Mouse (Mus musculus) intestine, embryonic 15.5 days (tissue): ENCODE data around the gene Dtd2. TPM values are rescaled to one million over a fixed set of nuclear protein-coding genes. Genes with fewer than 3 reads are reported as not detected.
A peak's percentile ranks its signal among the peaks of the same experiment; 100 is the strongest.

ENCODE experiments used
- ATAC-seq: fragments of 200-750 bp; cut with Nextera tagmentation; 2 replicates; pipeline ENCODE4 v1.8.0; 2017; ENCODE audit warnings: moderate TSS enrichment, moderate library complexity
- H3K27ac ChIP-seq: fragments of 300-500 bp; sonication (generic); 2 replicates; pipeline ENCODE4 v1.5.1; 2015; ENCODE audit warnings: mild to moderate bottlenecking, inconsistent platforms
- H3K27me3 ChIP-seq: fragments of 300-500 bp; sonication (generic); replicated peaks from 2 replicates; pipeline ENCODE4 v1.6.1; 2015; ENCODE audit warnings: inconsistent platforms
- H3K36me3 ChIP-seq: fragments of 300-500 bp; sonication (generic); 2 replicates; pipeline ENCODE4 v1.6.1; 2015; ENCODE audit warnings: inconsistent platforms
- H3K4me1 ChIP-seq: fragments of 300-500 bp; sonication (generic); replicated peaks from 2 replicates; pipeline ENCODE4 v1.6.1; 2015; ENCODE audit warnings: inconsistent platforms
- H3K4me2 ChIP-seq: fragments of 300-500 bp; sonication (generic); replicated peaks from 2 replicates; pipeline ENCODE4 v1.6.1; 2015; ENCODE audit warnings: mild to moderate bottlenecking, inconsistent platforms
- H3K4me3 ChIP-seq: fragments of 300-500 bp; sonication (generic); replicated peaks from 2 replicates; pipeline ENCODE4 v1.5.1; 2015; ENCODE audit warnings: inconsistent platforms
- H3K9ac ChIP-seq: fragments of 300-500 bp; sonication (generic); 2 replicates; pipeline ENCODE4 v1.6.1; 2015; ENCODE audit warnings: inconsistent platforms
- H3K9me3 ChIP-seq: fragments of 300-500 bp; sonication (generic); 2 replicates; pipeline ENCODE4 v1.6.1; 2016; ENCODE audit warnings: inconsistent platforms
- WGBS: fragments of 180-500 bp; shearing (Covaris S2); methylation state at CpG from one replicate; pipeline ENCODE4 v1.1.7; 2015; 5-methylcytosine and 5-hydroxymethylcytosine counted together
- polyA plus RNA-seq: library from polyadenylated mRNA; unstranded; fragments of >200 nt; fragmentation: Nextera tagmentation; extraction: Ambion mirVana; gene quantifications from 2 replicates; pipeline ENCODE4 v1.2.1, GENCODE M21; 2015

Dtd2 gene
- polyA plus RNA-seq, 1 experiment from 2014 or later, result 24.8 TPM

DNA sequence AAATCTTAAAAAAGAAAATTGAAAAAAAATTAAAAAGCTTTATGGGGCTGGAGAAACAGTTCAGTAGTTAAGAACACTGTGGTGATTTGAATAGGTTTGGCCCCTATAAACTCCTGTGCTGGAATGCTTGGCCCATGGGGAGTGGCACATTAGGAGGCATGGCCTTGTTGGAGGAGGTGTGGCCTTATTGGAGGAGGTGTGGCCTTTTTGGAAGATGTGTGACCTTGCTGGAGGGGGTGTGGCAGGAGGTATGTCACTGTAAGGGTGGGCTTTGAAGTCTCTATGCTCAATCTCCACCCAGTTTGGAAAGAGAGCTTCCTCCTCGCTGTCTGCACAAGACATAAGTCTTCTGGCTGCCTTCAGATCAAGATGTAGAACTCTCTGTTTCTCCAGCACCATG, 31.9 kb downstream of the Dtd2 start:
- no peak overlapping the region for H3K9ac ChIP-seq
- WGBS, result 92% methylated on average over 1 of the region's 1 CpGs

GRCm38 (mm10) chr12:51972269-51973065, 33.8 kb downstream of the Dtd2 start:
- no peak for ATAC-seq
- H3K27me3 ChIP-seq, result no peaks in the 10 kb centered on the region
- H3K9me3 ChIP-seq, result no peaks in the 10 kb centered on the region
- 0 out of 2 replicates have a peak, but pooled peaks cover 2% of the 10 kb centered on the region for H3K4me1 ChIP-seq
- H3K36me3 ChIP-seq, result no peaks in the 10 kb centered on the region
- H3K4me3 ChIP-seq, result no peak overlapping the region
- no peak overlapping the region for H3K9ac ChIP-seq
- no peak overlapping the region for H3K4me2 ChIP-seq
- 91% methylated on average over 5 of the region's 5 CpGs for WGBS
- H3K27ac ChIP-seq, result no peak overlapping the region

More for the DNA sequence above, 31.9 kb downstream of the Dtd2 start:
- ATAC-seq, result no peak
- Histone ChIP-seq H3K27ac (no peak overlapping the region), H3K9me3 (no peaks in the 10 kb centered on the region), H3K36me3 (no peaks in the 10 kb centered on the region), H3K4me1 (0 out of 2 replicates have a peak, but pooled peaks cover 2% of the 10 kb centered on the region), H3K27me3 (no peaks in the 10 kb centered on the region), H3K4me2 (no peak overlapping the region), H3K4me3 (no peak overlapping the region)

GRCm38 (mm10) chr12:51971070-51971664, 35.1 kb downstream of the Dtd2 start, which contains the start of gene Heatr5a:
Gene Heatr5a (minus strand): TSS chr12:51971321.
- 0 out of 2 replicates have a peak, but pooled peaks cover 2% of the 10 kb centered on the region for H3K4me1 ChIP-seq
- H3K9me3 ChIP-seq, result no peaks in the 10 kb centered on the region
- H3K27ac ChIP-seq, result peak within 1 kb of the TSS; percentile 97
- WGBS, result under 1% methylated on average over 45 of the region's 53 CpGs
- peak within 1 kb of the TSS; percentile 48 for H3K4me2 ChIP-seq
- peak; percentile 97 for ATAC-seq
- H3K9ac ChIP-seq, result peak within 1 kb of the TSS; percentile 94
- H3K36me3 ChIP-seq, result no peaks in the 10 kb centered on the region
- no peaks in the 10 kb centered on the region for H3K27me3 ChIP-seq
- peak within 1 kb of the TSS; percentile 99 for H3K4me3 ChIP-seq

DNA sequence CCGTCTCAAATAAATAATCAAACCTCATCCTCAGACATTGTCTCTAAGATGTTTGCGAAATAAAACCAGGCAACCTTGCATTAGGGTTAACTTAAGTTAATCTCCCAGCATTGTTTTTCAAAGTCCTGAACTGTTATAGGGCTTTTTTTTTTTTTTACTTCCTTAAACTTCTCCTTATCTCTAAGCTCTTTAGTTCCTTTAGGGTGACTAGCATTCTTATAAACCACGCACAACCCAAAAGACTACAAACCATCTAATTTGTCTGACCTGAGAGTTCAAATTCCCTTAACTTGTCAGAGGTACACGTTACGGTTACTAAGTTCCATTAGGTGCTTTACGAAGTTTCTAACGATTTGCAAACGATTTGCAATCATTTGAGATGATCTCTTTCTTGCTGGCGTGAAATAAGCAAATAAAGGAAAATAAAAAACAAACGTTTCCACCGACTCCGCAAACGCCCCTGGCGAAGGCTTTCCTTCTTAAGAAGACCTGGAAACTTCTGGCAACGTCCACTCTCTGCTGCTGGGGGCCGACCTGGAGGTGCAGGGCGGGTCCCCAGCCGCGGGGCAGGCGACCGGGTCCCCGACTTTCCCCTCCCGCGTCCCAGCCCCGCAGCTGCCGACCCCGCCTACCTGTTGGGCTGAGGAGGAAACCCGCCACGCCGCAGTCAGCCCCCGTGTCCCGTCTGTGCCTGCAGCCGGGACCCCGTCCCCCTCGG, 35.8 kb downstream of the Dtd2 start:
- peak overlapping the region; percentile 99 for H3K4me3 ChIP-seq
- peak overlapping the region; percentile 94 for H3K9ac ChIP-seq
- no peaks in the 10 kb centered on the region for H3K9me3 ChIP-seq
- ATAC-seq, result no peak; the same call in 1 of the 2 replicates
- no peaks in the 10 kb centered on the region for H3K36me3 ChIP-seq
- H3K4me2 ChIP-seq, result peak overlapping the region; percentile 48
- no peaks in the 10 kb centered on the region for H3K27me3 ChIP-seq
- 2% methylated on average over 35 of the region's 35 CpGs for WGBS
- peak overlapping the region; percentile 97 for H3K27ac ChIP-seq
- 0 out of 2 replicates have a peak, but pooled peaks cover 2% of the 10 kb centered on the region for H3K4me1 ChIP-seq

GRCm38 (mm10) chr12:51969876-51970275, 36.4 kb downstream of the Dtd2 start:
- Histone ChIP-seq H3K36me3 (no peaks in the 10 kb centered on the region), H3K4me1 (0 out of 2 replicates have a peak, but pooled peaks cover 2% of the 10 kb centered on the region), H3K27me3 (no peaks in the 10 kb centered on the region), H3K4me2 (peak overlapping the region; percentile 48), H3K9me3 (no peaks in the 10 kb centered on the region), H3K9ac (no peak overlapping the region), H3K4me3 (peak overlapping the region; percentile 99), H3K27ac (no peak overlapping the region)
- ATAC-seq, result no peak
- WGBS, result 13% methylated on average over 7 of the region's 7 CpGs

DNA sequence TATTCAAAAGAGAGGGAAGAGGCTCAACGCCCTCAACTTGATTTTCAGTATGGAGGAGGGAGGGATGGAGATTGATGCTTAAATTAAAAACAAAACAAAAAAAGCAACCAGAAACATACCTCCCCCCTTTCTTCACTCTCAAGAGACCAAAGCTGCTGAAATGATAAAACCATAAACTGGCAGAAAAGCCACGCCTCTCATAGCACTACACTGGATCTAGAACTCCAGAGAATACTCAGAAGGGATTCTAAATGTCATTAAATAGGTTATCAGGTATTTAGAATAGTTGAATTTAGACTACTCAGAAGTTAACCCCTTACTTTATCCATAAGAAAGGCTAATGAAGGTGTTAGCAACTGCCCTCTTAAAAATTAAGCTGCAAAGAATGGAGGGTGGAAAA, 37.2 kb downstream of the Dtd2 start:
- H3K9ac ChIP-seq, result no peak overlapping the region
- H3K9me3 ChIP-seq, result no peaks in the 10 kb centered on the region
- H3K4me2 ChIP-seq, result no peak overlapping the region
- H3K36me3 ChIP-seq, result no peaks in the 10 kb centered on the region
- H3K27ac ChIP-seq, result no peak overlapping the region
- WGBS, result 84% methylated on average over 2 of the region's 2 CpGs
- no peak overlapping the region for H3K4me3 ChIP-seq
- H3K4me1 ChIP-seq, result 0 out of 2 replicates have a peak, but pooled peaks cover 2% of the 10 kb centered on the region
- no peaks in the 10 kb centered on the region for H3K27me3 ChIP-seq
- ATAC-seq, result no peak

DNA sequence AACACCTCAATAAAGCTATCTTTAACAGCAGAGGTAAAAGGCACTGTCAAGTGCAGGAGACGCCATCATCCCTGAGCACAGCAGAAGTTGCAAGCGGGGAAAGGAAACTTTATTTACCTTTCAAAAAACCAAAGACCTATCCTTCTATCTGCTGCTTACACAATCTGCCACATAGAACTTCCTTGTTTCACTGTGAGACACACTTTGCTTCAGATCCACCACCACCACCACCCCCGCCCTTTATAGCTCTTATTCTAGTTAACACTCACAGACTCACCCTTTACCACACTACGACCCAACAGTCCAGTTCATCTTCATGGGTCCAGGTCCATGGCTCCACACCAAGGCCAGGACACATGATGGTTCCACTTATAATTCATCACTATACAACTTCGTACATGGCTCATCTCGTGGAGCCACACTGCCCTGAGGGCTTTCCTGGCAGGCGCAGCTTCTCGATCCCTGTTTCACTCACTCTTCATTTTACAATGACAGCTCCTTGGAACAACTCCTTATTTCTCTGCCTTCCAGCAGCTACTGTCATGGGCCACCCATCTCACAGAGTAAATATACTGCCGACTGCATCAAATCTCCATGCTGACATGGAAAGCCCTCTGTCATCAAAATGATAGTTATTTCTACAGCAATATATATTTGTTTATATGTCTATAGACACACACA, 38.2 kb downstream of the Dtd2 start:
- no peaks in the 10 kb centered on the region for H3K27me3 ChIP-seq
- H3K36me3 ChIP-seq, result no peaks in the 10 kb centered on the region
- H3K27ac ChIP-seq, result no peak overlapping the region
- no peak overlapping the region for H3K4me3 ChIP-seq
- no peak for ATAC-seq
- 0 out of 2 replicates have a peak, but pooled peaks cover 2% of the 10 kb centered on the region for H3K4me1 ChIP-seq
- no peak overlapping the region for H3K9ac ChIP-seq
- no peak overlapping the region for H3K4me2 ChIP-seq
- WGBS, result 77% methylated on average over 9 of the region's 9 CpGs
- H3K9me3 ChIP-seq, result no peaks in the 10 kb centered on the region

DNA sequence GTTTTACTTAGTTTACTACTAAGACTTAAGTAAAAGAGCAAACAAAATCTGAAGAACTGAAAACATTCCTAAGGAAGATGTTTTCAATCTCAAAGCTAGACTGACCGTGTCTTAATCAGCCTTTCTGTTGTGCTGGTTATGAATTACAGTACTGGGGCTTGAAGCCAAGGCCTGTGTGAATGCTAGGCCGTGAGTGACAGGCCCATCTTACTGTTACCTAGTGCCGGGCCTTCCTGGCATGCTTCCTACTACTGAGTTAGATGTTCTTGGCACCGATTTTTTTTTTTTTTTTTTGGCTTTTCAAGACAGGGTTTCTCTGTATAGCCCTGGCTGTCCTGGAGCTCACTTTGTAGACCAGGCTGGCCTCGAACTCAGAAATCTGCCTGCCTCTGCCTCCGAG, 48.7 kb downstream of the Dtd2 start:
- Histone ChIP-seq H3K4me3 (no peak overlapping the region), H3K27ac (no peak overlapping the region), H3K4me1 (no peaks in the 10 kb centered on the region), H3K36me3 (peaks cover 13% of the 10 kb centered on the region; the same call in 1 of the 2 replicates), H3K9me3 (no peaks in the 10 kb centered on the region), H3K9ac (no peak overlapping the region), H3K27me3 (no peaks in the 10 kb centered on the region), H3K4me2 (no peak overlapping the region)
- ATAC-seq, result no peak
- 88% methylated on average over 6 of the region's 6 CpGs for WGBS

GRCm38 (mm10) chr12:51952309-51952708, 54.0 kb downstream of the Dtd2 start:
- Histone ChIP-seq H3K27me3 (no peaks in the 10 kb centered on the region), H3K9me3 (no peaks in the 10 kb centered on the region), H3K9ac (no peak overlapping the region), H3K4me2 (no peak overlapping the region), H3K36me3 (peaks cover 32% of the 10 kb centered on the region), H3K4me1 (no peaks in the 10 kb centered on the region), H3K27ac (no peak overlapping the region), H3K4me3 (no peak overlapping the region)
- no peak for ATAC-seq
- WGBS, result 77% methylated on average over 10 of the region's 10 CpGs

DNA sequence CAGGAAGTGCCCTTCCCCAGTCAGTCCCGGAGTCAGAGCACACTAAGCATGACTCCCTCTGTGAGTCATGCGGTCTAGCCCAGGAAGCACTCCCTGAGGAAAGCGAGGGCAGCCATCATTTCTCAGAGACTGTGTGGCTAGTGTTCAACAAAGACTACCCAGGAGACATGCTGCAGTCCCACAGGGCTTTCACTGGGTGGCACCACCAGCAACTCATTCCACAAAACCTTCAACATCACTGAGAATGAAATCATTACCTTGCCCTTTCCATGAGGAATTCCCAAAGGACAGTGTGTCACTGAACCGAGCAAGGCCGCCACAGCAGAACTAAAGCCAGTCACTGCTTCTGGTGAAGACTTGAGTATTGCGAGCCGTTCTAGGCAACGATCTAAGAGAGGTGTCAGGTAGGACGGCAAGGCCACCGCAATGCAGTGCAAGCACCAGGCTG, 58.8 kb downstream of the Dtd2 start:
- Histone ChIP-seq H3K36me3 (peaks cover 30% of the 10 kb centered on the region), H3K9ac (no peak overlapping the region), H3K27me3 (no peaks in the 10 kb centered on the region), H3K4me1 (no peaks in the 10 kb centered on the region), H3K4me2 (no peak overlapping the region), H3K27ac (no peak overlapping the region), H3K9me3 (no peaks in the 10 kb centered on the region), H3K4me3 (no peak overlapping the region)
- ATAC-seq, result no peak
- WGBS, result 80% methylated on average over 10 of the region's 10 CpGs

- H3K9ac ChIP-seq, result no peak overlapping the region
- H3K9me3 ChIP-seq, result no peaks in the 10 kb centered on the region
- peaks cover 22% of the 10 kb centered on the region for H3K36me3 ChIP-seq
- no peak for ATAC-seq
- no peak overlapping the region for H3K27ac ChIP-seq
- H3K4me3 ChIP-seq, result no peak overlapping the region
- 94% methylated on average over 9 of the region's 9 CpGs for WGBS
- H3K4me1 ChIP-seq, result no peaks in the 10 kb centered on the region
- no peaks in the 10 kb centered on the region for H3K27me3 ChIP-seq
- H3K4me2 ChIP-seq, result no peak overlapping the region
Measured at GRCm38 (mm10) chr12:51945331-51945730, 61.0 kb downstream of the Dtd2 start.
